Mouse (Mus musculus): Measurements from ENCODE around the gene Afdn. TPM values are rescaled to one million over a fixed set of nuclear protein-coding genes. Genes with fewer than 3 reads are reported as not detected.
A peak's percentile ranks its signal among the peaks of the same experiment; 100 is the strongest.
"Not testable (repeated sequence)": the region's sequence is repeated elsewhere in the genome, so short reads cannot be mapped to it uniquely, and the experiment has no call there.

The Afdn gene
- total RNA-seq, 2 experiments from 2014 or later, result 67.3 to 109 TPM

- DNase-seq, result no peak
Observed at GRCm38 (mm10) chr17:13877460-13877859, 117.1 kb downstream of the Afdn start.

- DNase-seq, result no peak
Observed at GRCm38 (mm10) chr17:13879731-13880130, 119.4 kb downstream of the Afdn start.

GRCm38 (mm10) chr17:13883540-13883939 is 123.2 kb downstream of the Afdn start:
- DNase-seq, result no peak

- no peak for DNase-seq
Observed at GRCm38 (mm10) chr17:13889818-13890434, 129.6 kb downstream of the Afdn start.

DNA sequence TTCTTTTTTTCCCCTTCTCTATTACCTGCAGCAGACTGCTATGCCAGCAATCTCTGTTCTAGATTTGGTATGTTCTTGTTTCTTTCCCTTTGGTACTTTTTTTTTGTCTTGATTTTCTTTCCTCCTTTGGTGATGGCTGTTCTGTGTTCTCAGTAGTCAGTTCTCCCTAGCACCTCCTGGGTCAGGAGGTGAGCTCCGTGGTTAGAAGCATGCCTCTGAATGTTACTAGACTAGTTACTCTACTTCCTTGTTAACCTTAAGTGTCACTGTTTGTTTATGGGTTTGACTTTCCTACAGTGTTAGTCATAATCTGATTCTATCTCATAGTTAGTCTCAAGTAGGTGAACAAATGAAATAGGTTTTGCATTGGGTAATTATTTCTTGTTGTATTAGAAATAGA is 130.6 kb downstream of the Afdn start:
- DNase-seq, result no peak

- no peak for DNase-seq
Observed at GRCm38 (mm10) chr17:13898838-13899237, 138.5 kb downstream of the Afdn start.

GRCm38 (mm10) chr17:13899241-13899640 is 138.9 kb downstream of the Afdn start:
- DNase-seq, result peak; percentile 81 to 82

- DNase-seq, result no peak
Observed at GRCm38 (mm10) chr17:13903793-13904192, 143.5 kb downstream of the Afdn start.

DNA sequence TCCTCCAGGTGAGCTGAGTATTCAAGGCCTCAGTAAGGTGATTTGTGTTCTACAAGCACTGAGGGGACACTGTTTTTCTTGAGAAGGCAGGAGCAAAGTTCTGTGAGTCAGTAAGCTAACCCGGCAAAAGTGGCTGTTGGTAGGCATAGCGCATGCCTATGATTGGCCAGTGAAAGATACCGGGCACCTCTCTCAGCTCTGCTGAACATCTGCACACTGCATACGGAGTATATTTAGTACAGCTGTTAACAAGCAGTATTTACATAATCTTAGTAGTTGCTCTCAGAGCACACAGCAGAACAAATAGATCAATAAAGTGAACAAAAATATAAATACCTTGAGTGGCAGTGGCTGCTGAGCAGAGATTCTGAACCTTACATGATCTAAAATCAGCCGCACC is 146.7 kb downstream of the Afdn start:
- DNase-seq, result no peak

GRCm38 (mm10) chr17:13907681-13908080 is 147.3 kb downstream of the Afdn start:
- DNase-seq, result no peak

DNA sequence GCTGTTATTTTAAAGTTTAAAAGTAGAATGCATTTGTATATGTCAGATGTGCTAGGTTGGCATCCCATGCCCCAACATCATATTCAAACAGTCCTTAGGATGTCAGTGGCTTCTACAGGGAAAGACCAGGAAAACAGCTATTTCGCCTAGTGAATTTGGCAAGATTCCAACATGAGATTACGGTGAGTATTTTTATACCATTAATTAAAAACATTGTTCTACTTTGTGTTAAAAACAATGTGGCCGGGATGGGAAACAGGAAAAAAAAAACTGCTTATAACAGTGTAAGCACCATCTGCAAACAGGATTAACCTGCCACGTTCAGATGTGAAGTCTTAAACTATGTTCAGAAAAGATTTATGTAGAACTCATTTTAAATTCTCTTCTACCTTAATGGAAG is 153.6 kb downstream of the Afdn start:
- no peak for DNase-seq

DNA sequence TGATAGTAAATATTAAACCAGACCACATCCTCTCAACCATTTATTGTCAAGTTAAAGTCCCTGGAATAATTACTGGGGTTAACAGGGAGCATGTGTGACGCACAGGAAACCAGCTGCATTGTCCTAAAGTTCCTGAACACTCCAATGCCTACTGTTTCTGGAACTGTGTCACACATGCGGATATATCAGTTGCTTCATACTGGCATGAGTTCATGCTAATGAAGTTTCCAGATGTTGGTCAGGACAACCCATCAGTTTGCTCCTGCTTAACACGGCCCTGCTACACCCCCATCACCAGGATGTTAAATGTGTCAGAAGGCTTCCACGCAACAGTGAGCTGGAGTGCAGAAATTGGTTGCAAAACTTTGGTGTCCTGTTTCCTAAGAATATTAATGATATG is 154.2 kb downstream of the Afdn start:
- DNase-seq, result peak in 1 of 2 experiments; percentile 21

GRCm38 (mm10) chr17:13920771-13921170 is 160.4 kb downstream of the Afdn start:
- DNase-seq, result peak in 1 of 2 experiments; percentile 8

DNA sequence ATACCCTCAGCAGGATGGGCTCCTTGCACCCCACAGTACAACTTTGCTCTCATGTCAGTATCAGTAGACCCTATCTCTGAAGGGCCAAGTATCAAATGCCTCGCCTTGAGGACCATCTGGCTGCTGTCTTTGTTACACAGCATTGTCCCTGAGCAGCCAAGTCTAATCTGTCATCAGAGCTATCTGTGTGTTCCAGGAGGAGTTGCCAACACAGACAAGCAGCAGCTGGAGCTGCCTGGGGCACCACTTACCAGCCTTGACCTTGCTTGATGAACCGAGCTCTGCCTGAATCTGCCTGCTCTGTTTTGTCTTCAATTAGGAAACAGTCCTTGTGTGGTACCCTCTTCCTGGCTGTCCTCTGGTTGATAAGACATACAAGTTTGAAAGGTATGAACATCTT is 163.1 kb downstream of the Afdn start:
- peak in 1 of 2 experiments; percentile 24 for DNase-seq

- peak; percentile 32 to 52 for DNase-seq
Observed at GRCm38 (mm10) chr17:13924588-13924987, 164.2 kb downstream of the Afdn start.

DNA sequence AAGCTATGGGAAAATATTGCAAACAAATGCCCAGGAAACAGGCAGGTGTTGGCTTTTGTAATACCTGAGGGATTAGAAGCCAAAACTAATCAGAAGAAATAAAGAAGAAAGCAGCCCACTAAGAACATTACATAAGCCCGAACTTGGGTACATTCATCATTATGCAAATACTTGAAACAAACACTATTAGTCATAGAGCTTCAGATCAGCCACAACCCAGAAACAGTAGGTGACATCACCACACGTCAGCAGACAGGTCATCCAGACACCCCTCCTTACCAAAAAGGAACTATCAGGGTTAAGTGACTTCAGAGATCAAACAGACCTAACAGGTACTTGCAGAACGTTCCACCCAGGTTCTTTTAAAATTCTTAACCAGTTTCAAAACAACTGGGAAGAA is 165.6 kb downstream of the Afdn start:
- peak; percentile 28 to 43 for DNase-seq

DNA sequence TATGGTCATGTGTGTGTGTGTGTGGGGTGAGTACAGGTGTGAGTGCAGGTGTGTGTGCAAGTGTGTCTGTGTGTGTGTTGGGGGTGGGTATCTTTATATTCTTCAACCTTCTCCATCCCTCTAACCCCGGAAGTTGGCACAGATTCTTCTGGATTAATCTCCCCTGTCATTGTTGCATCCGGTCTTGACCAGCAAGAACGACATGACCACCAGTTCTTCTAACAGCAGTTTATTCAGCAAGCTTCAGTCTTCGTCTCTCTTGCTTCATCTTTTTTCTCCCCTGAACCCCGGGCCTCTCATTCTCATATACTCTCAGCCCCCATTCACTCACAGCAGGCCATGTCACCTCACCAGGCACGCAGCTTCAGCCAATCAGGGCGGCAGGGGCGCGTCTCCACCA is 170.1 kb downstream of the Afdn start:
- no peak for DNase-seq

- DNase-seq, result peak in 1 of 2 experiments; percentile 16
Observed at GRCm38 (mm10) chr17:13935364-13935763, 175.0 kb downstream of the Afdn start.

GRCm38 (mm10) chr17:13937787-13938186 is 177.4 kb downstream of the Afdn start:
- DNase-seq, result no peak

GRCm38 (mm10) chr17:13938652-13939051 is 178.3 kb downstream of the Afdn start:
- DNase-seq, result peak in 1 of 2 experiments; percentile 18

DNA sequence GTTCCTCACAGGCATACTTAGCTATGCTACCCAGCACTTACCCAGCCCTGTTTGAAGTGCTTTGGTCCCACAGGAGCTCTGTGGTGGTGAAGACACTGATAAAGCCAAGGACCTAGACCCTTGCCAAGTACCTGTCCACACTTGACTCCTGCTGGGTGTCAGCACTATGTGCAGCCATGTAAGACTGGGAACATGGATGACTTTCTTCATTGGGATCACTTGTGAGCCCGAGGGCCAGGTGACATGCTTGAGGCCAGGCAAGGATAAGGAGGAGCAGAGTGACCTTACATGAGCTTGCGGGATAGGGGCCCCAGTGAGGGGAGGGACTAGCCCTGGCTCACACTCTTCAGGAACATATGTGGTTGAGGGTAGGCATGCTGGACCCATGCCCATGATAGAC is 178.9 kb downstream of the Afdn start:
- not testable (repeated sequence) for DNase-seq

DNA sequence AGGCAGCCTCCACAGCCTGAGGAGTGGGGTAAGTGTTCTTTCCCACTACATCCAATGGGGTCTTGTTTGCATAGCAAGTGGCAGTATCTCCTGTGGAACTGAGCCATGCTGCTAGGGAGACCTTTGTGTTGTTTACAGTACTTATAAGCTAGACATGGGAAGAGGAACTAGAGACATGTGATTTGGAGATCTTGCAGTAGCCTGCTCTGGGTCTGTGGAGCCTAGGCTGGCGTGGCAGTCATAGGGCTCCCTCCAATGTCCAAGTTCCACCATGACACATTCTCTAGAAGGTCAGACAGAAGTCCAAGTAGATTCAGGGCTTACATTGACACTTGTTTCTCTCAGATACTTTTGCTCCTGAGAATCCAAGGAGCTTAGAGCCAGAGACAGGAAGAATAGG is 180.1 kb downstream of the Afdn start:
- peak in 1 of 2 experiments; percentile 29 for DNase-seq

DNA sequence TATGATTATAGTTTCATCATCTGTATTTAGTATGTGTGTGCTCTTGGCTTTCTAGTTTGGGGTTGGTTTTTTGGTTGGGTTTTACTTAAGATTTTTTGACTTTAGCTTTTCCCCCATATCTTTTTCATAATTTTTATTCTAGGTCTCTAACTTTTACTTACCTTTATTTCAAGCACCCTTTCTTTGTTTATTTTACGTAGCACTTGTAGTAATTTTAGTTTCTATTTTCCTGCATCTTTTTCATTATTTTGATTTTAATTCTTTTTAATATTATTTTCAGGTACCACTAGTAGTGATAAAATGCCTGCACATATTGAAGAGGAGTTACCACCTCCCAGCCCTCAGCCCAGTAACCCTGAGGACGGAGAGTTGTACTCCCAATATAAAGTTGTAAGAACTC is 187.7 kb downstream of the Afdn start, which contains the start of gene Gm7168:
Gm7168 (plus strand) TSS at position 301 of the 400 bp plus-strand sequence.
- not testable (repeated sequence) for DNase-seq

- not testable (repeated sequence) for DNase-seq
Observed at GRCm38 (mm10) chr17:13951570-13951969, 191.2 kb downstream of the Afdn start.

All from adrenal gland, postnatal 36 days (tissue).